Mouse (Mus musculus): ENCODE measurements around the gene Rab5b.
"Not testable (repeated sequence)": the region's sequence is repeated elsewhere in the genome, so short reads cannot be mapped to it uniquely, and the experiment has no call there.

Rab5b gene

DNA sequence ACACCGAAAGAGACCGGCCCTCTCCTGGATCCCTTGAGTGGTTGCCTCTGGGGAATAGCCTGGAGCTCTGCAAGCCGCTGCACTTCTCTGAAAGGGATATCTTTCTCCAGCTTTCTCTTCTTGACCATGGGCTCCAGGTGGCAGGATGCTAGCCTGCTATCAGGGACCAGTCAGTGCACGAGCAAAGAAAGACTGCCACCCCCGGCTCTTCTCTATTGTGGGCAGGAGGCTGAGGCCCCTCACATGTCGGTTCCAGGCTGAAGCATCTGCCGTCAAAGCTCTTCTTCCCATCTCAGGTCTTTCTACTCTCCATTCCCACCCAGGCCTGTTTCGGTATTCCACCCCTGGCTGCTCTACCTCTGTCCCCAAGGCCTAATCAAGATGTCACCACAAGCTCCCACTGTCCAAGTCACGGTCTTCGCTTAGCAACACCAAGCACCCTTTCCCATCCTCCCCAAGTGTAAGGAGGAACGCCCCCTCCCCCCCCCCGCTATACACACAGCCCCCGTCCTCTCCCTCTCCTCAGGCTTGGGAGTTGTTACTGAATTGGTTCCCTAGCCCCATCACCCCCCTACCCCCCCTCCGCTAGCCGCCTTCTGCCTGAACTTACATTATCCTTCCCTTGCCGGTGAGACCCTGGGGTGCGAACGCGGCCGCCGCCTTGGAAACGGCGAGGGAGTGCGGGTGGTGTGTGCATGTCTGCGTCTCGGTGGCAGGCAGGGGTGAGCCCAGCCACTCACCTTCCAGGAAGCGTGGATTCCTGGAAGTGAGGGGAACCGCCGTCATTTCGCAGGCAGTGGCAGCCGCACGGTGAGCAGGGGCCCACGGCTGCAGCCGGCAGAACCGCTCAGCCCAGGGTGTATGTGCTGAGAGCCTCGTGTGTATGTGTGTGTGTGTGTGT lies 50.7 kb downstream of the Rab5b start, which contains the start of gene Ikzf4:
Ikzf4 (minus strand) TSS at position 881 of the 901 bp plus-strand sequence.
- peak; percentile 78 for DNase-seq (ENCODE audit: low read depth, low spot score)

DNA sequence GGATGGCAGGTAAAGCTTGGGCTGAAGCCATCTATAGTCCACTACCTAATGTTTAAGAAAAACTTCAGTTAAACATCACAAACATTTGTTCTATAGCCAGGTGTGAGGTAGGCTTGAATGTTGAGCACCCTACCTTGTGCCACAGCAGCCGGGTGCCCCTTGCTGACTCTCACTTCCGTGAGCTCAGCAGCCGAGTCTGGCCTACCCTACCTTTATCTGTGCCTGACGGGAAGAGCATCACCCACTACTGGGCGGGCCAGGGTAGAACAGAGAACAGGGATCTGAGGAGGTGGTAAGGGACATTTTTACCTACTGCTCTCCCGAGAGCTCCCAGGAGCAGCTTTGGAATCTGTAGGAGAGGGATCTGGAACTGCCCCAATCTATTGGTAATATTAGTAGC lies 53.3 kb downstream of the Rab5b start:
- no peak for DNase-seq (ENCODE audit: low read depth, low spot score)

DNA sequence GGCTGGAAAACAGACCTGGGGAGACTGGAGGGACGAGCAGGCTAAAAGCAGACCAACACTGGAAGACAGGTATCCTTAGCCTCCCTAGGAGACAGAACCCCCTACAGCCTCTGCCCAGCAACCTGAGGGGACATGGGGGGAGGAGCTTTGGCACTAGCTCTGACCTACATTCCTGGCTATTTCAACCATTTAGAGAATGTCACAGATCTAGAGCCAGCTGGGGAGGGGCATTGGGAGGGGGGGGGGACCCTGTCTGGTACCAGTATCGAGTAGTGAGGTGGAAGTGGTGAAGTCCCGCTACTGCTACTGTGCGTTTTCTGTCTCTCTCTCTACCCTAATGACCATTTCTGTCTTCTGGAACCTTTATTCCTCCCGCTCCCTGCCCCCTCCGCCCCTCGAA lies 54.2 kb downstream of the Rab5b start:
- DNase-seq (ENCODE audit: low read depth, low spot score): no peak

DNA sequence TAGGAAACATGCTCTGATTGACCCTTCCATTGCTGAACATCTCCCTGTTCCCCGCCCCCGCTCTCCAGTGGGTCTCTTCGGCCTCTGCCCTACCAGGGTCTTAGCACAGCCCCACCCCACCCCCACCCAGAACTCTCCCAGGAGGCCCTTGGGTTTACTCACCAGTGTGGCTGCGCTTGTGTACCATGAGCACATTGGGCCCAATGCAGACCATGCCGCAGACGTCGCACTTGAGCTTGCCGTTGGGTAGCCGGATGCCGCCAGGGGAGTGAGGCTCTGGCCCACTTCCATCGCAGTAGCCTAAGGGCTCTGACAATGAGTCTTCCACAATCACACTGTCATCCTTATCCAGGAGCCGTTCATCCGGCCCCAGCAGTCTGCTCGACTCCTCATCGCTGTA lies 55.2 kb downstream of the Rab5b start:
- no peak for DNase-seq (ENCODE audit: low read depth, low spot score)

DNA sequence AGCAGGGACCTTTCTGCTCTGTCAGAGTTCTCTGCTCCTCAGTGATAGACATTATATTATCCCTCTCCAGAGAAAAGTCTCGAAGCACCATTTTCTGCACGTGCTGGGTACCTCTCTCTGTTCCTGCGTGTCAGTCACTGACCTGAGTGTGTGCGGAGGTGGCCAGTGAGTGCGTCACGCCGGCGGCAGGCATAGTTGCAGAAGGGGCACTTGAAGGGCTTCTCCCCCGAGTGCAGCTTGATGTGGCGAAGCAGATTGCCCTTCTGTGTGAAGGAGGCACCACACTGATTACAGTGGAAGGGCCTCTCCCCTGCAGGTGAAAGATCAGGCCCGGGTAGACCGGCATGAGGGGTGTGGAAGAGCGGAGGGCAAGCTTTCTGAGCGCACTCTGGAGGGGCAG lies 56.1 kb downstream of the Rab5b start:
- DNase-seq (ENCODE audit: low read depth, low spot score): no peak

DNA sequence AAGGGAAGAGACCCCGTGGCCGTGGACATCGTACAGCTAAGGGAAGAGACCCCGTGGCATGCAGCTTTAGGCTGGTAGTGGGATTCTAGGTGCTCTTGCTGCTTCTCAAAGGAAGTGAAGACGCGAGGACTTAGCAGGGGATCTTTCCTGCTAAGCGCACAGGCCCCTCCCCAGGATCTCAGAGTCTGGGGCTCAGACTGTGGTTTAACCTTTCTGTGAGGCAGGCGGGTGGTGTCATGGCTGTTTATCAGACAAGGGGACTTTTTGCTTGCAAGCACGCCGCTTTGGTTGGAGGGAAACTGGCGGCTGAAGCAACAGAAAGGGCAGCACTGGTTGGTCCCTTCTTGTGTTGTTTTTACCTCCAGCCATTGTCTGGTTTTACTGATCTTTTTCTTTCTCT lies 59.1 kb downstream of the Rab5b start:
- no peak for DNase-seq (ENCODE audit: low read depth, low spot score)

DNA sequence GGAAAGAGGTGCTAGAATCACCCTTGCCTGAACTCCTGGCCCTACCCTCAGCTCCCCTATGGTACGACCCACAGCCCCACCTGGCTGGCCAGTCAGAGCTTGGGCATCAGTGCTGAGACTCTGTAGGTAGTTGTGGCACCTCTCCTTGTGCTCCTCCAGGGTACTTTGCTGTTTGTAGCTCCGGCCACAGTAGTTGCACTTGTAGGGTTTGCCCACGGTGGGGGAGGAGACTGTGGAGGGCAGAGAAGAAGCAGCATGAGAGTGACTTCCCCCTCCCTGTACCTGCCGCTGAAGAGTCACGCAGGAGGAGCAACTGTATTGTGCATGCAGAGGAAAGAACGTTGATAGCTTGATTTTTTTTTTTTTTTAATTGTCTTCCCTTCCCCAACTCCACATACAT lies 59.5 kb downstream of the Rab5b start:
- no peak for DNase-seq (ENCODE audit: low read depth, low spot score)

DNA sequence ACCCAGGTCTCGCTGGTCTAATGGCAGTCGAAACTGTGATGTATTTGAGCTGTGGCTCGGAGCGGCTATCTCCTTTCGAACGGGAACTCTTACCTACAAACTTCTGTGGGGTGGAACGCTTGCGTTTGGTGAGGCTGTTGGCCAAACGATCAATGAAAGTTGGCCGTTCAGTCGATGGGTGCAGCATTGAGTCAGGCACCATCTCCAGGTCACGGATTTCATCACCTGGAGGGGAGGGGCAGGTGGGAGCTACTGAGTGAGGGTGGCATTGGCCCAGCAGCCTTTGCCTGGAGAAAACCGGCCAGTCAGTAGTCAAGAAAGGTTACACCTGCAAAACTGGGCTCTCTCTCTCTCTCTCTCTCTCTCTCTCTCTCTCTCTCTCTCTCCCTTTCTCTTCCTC lies 60.4 kb downstream of the Rab5b start:
- no peak for DNase-seq (ENCODE audit: low read depth, low spot score)

DNA sequence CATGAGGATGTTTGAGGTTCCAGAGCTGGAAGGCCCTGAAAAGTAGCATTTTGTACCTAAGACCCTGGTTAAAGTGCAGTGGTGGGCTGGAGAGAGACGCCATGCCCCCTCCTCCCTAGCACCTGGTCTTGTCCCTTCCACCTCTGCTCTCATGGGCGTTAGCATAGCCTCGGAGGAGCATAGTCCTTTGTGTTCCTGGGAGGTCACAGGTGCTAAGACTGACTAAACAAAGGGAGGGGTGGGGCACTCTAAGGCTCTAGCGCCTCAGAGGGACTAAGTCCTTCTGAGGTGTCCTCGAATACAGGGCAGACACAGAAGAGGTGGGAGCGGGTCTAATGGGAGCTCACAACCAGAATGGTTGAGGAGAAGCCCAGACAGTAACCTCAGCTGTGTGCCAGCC lies 64.5 kb downstream of the Rab5b start:
- no peak for DNase-seq (ENCODE audit: low read depth, low spot score)

DNA sequence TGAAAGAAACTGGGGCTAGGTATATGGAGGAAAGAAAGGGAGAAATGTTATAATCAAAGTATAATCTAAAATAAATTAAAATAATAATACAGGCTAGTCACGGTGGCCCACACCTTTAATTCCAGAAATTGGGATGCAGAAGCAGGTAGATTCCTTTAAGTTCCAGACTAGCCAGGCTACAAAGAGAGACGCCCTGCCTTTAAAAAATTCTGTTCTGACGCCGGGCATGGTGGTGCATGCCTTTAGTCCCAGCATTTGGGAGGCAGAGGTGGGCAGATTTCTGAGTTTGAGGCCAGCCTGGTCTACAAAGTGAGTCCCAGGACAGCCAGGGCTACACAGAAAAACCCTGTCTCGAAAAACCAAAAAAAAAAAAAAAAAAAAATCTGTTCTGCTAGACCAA lies 65.8 kb downstream of the Rab5b start:
- DNase-seq (ENCODE audit: low read depth, low spot score): not testable (repeated sequence)

DNA sequence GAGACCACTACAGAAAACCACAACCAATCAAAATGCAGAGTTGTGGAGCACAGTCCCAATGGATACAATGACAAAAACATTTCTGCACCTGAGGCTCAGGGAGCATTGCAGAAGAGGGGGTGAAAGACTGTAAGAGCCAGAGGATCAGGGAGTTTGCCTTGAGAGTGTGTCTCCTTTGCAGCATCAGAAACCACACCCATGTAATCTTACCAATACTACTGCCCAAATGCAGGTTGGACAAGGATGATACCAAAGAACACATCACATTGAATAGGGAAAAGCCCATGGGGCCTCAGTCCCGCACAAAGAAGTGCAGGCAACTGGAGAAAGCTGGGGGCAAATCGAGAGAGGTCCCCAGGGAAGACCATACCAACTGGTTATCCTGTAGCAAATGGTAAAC lies 66.3 kb downstream of the Rab5b start:
- no peak for DNase-seq (ENCODE audit: low read depth, low spot score)

DNA sequence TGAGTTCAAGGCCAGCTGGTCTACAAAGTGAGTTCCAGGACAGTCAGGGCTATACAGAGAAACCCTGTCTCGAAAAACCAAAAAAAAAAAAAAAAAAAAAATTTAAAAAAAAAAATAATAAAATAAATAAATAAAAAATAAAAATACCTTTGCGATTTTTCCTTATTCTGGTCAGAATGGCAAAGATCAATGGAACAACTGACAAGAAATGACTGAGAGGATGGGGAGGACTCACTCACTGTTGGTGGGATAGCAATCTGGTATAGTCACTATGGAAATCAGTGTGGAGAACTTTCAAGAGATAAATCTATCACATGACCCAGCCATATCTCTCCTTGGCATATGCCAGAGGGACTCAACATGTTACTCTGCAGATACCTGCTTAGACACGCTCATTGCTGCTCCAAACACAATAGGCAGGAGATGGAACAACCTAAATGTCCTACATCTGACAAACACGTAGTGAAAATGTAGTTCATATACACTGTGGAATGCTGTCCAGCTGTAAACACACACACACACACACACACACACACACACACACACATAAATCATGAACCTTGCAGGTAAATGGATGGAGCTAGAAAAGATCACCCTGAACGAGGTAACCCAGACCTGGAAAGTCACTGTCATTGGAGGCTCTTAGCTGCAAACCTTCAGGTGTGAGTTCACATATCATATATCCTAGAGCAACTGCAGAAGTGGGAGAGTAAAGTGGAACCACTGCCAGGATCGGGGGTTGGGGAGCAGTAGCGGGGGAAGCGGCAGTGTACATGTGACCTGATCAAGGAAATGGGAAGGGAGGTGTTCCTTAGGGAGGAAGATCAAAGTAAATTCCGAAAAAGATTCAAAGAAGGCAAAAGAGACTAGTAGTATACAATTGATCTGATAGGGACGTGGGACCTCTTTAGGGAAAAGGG lies 68.4 kb downstream of the Rab5b start:
- DNase-seq (ENCODE audit: low read depth, low spot score): no peak
